In genomic region chr2:90560197-90560843, GRCm38 (mm10) we compare ENCODE assay signal across 7 mouse cellular contexts. TPM values are rescaled to one million over a fixed set of nuclear protein-coding genes. Genes with fewer than 3 reads are reported as not detected.
DNase-seq lines count a peak whose midpoint lies in the region; ATAC-seq and TF ChIP-seq lines count a peak whose summit lies in the region.

No protein-coding gene starts in this region.

- ATAC-seq in lung, embryonic 16.5 days (ENCODE audit: low read depth) = peak; percentile 44; the same call in 1 of the 2 replicates
- ATAC-seq in stomach, embryonic 15.5 days (ENCODE audit: insufficient read depth, low FRiP score, low read depth) = peak; percentile 91

- no peak overlapping the region for H3K27ac ChIP-seq in lung, embryonic 16.5 days (ENCODE audit: low read length)
- H3K27ac ChIP-seq in liver, adult 2 months (replicated peaks; ENCODE audit: insufficient read depth, low read depth, low read length) = peak overlapping the region; percentile 42
- peak overlapping the region; percentile 54; the same call in 1 of the 2 replicates for H3K27ac ChIP-seq in stomach, embryonic 15.5 days

- no peaks in the 10 kb centered on the region for H3K9me3 ChIP-seq in lung, embryonic 16.5 days (ENCODE audit: control insufficient read depth, low read length)
- H3K9me3 ChIP-seq in stomach, embryonic 15.5 days = no peaks in the 10 kb centered on the region

- H3K4me3 ChIP-seq in lung, embryonic 16.5 days (ENCODE audit: low read length) = no peak overlapping the region
- H3K4me3 ChIP-seq in liver, adult 2 months (ENCODE audit: insufficient read depth, low read depth, low read length) = no peak overlapping the region
- H3K4me3 ChIP-seq in stomach, embryonic 15.5 days (replicated peaks) = no peak overlapping the region

- no peak for TF ChIP-seq CTCF in liver, adult 2 months (IDR thresholded peaks at IDR 0.05; ENCODE audit: low read depth, low read length)

- no peak for DNase-seq in lung, postnatal 14 days
- peak; percentile 62 to 72 for DNase-seq in cerebellum, postnatal 25 days
- peak; percentile 80 for DNase-seq in liver, adult 2 months (ENCODE audit: extremely low read depth, low read depth, low spot score)
- DNase-seq in urinary bladder, postnatal 25 days (ENCODE audit: low spot score) = no peak
- no peak for DNase-seq in urinary bladder, postnatal 10 days (ENCODE audit: low spot score)

- H3K9ac ChIP-seq in lung, embryonic 16.5 days (ENCODE audit: low read length) = no peak overlapping the region
- H3K9ac ChIP-seq in liver, adult 2 months (ENCODE audit: low read depth, low read length) = no peak overlapping the region
- no peak overlapping the region for H3K9ac ChIP-seq in stomach, embryonic 15.5 days

- no peak overlapping the region for H3K4me2 ChIP-seq in lung, embryonic 16.5 days (ENCODE audit: low read depth, low read length)
- H3K4me2 ChIP-seq in stomach, embryonic 15.5 days = no peak overlapping the region

- no peak for TF ChIP-seq POLR2A in liver, adult 2 months (IDR thresholded peaks at IDR 0.05; ENCODE audit: extremely low read depth, insufficient read depth, low read length)

- no peaks in the 10 kb centered on the region for H3K27me3 ChIP-seq in lung, embryonic 16.5 days (ENCODE audit: control insufficient read depth, insufficient read depth, low read depth, low read length)
- H3K27me3 ChIP-seq in liver, adult 2 months (ENCODE audit: control insufficient read depth, insufficient read depth, low read length) = no peaks in the 10 kb centered on the region
- H3K27me3 ChIP-seq in stomach, embryonic 15.5 days (replicated peaks) = no peaks in the 10 kb centered on the region

- H3K79me2 ChIP-seq in liver, adult 2 months (ENCODE audit: control insufficient read depth, insufficient read depth, low read length) = peaks cover 49% of the 10 kb centered on the region

- no peaks in the 10 kb centered on the region for H3K36me3 ChIP-seq in lung, embryonic 16.5 days (ENCODE audit: control insufficient read depth, insufficient read depth, low read length)
- H3K36me3 ChIP-seq in liver, adult 2 months (ENCODE audit: control insufficient read depth, insufficient read depth, low read length) = no peaks in the 10 kb centered on the region
- no peaks in the 10 kb centered on the region for H3K36me3 ChIP-seq in stomach, embryonic 15.5 days

- peaks cover 10% of the 10 kb centered on the region; the same call in 1 of the 2 replicates for H3K4me1 ChIP-seq in lung, embryonic 16.5 days (replicated peaks; ENCODE audit: control insufficient read depth, insufficient read depth, low read length)
- H3K4me1 ChIP-seq in liver, adult 2 months (ENCODE audit: control insufficient read depth, insufficient read depth, low read length) = peaks cover 38% of the 10 kb centered on the region
- 0 out of 2 replicates have a peak, but pooled peaks cover 11% of the 10 kb centered on the region for H3K4me1 ChIP-seq in stomach, embryonic 15.5 days

- WGBS in lung, embryonic 16.5 days = 30% methylated on average over 6 of the region's 6 CpGs
- WGBS in liver, adult 2 months = 26% methylated on average over 6 of the region's 6 CpGs
- WGBS in stomach, embryonic 15.5 days = 44% methylated on average over 6 of the region's 6 CpGs

RNA-seq across cellular contexts. Expression of gene Ptprj, which starts 20.1 kb away (rescaled TPM):
- 2.7 and 3.1 TPM in 2 replicates for polyA plus RNA-seq in lung, embryonic 16.5 days (2015; fragmentation: Nextera tagmentation; extraction: Ambion mirVana)
- total RNA-seq in liver, adult 2 months (2014; rRNA removed) = 35.2 and 43.3 TPM in 2 replicates
- 12.1 and 14.0 TPM in 2 replicates for polyA plus RNA-seq in liver, adult 2 months (2012; rRNA removed)
- polyA plus RNA-seq in stomach, embryonic 15.5 days (2015; fragmentation: Nextera tagmentation; extraction: Ambion mirVana) = 4.9 and 5.4 TPM in 2 replicates

Comparison
In these comparisons a context has a peak if more than half of its experiments do, and no peak if none do; other contexts are left out.
1. DNase-seq: peak in cerebellum, postnatal 25 days (2 of 2) and liver, adult 2 months (single experiment); none in lung, postnatal 14 days (single experiment), urinary bladder, postnatal 25 days (single experiment) and urinary bladder, postnatal 10 days (single experiment).